Mouse (Mus musculus) retina, postnatal 7 days (tissue): ENCODE data around the gene Atp6v1e2.

Source experiments
- DNase-seq: peaks from one replicate; pipeline ENCODE4 v3.0.0-alpha.2; 2012; ENCODE audit warnings: low read depth, low spot score

The Atp6v1e2 gene

GRCm38 (mm10) chr17:86947840-86948796 lies at the start of gene Atp6v1e2:
Gene Atp6v1e2, minus strand, starts transcription at chr17:86947897.
- DNase-seq: peak; percentile 24

DNA sequence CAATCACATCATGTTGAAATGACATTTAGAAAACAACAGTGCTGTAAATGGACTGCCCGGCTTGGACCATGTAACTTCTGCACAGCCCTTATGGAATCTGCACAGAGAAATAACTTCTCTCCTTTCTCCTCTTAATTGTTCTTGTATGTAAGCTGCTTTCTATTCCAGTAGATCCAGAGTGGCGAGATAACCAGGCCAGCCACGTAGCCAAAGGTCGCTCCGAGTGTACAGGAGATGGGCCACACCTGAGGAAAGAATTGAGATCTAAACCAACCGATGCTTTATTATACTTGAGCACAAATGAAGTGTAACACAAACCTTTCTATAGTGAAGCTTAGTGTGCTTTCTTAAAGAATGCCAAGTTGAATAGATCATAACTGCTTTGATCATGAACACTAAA lies 49.6 kb upstream of the Atp6v1e2 start:
- DNase-seq: no peak

DNA sequence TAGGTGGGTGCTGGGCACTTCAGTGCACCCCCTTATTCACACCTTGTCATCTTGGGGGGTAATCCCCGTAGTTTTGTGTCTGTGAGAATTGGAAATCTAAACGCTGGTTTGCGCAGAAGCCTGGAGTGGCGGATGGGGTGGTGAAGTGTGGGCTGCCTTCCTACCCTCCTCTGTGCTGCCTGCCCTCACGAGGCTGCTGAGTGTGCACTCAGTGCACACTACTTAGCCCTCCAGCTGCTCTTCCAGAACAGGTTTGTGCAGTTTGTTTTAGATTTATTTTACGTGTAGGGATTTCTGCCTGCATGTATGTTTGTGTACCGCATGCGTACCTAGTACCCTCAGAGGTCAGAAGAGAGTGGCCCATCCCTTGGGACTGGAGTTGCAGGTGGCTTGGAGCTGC lies 43.6 kb upstream of the Atp6v1e2 start:
- DNase-seq: no peak

GRCm38 (mm10) chr17:86988601-86989184 lies 41.0 kb upstream of the Atp6v1e2 start:
- DNase-seq: no peak

GRCm38 (mm10) chr17:86988161-86988560 lies 40.5 kb upstream of the Atp6v1e2 start:
- no peak for DNase-seq

DNA sequence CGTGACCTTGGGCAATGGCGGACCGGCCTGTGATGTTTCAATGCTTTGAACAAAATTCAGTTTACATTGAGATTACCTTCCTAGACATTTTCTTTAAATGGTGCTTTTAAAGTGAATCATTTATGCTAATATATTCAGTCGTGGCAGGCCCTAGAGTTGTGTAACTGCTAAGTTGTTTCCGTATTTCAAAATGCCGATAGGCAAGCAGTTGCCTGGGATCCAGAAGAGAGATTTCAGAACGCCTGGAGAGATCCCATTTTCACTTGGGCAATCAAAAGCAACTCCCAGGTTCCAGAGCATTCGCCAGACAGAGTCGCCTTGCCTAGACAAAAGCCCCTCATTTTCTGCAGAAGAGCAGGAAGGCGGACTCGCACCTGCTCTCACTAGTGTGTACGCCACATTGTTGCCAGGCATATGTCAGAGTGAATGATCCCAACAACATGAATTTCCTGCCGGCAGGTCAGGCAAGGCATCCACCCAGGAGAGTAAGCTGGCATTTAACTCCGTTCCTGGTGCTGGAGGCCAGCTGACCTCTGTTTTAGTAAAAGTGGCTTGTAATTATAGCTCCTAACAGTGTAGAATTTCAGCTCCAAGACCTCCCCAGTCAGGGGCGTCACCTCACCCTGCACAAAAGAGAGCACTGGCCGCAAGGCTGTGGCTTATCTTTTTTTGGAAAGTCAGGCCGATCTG lies 38.9 kb upstream of the Atp6v1e2 start:
- no peak for DNase-seq

GRCm38 (mm10) chr17:86982497-86982896 lies 34.8 kb upstream of the Atp6v1e2 start:
- DNase-seq: no peak

- DNase-seq: no peak
These were observed 34.0 kb upstream of the Atp6v1e2 start for GRCm38 (mm10) chr17:86981701-86982100.

DNA sequence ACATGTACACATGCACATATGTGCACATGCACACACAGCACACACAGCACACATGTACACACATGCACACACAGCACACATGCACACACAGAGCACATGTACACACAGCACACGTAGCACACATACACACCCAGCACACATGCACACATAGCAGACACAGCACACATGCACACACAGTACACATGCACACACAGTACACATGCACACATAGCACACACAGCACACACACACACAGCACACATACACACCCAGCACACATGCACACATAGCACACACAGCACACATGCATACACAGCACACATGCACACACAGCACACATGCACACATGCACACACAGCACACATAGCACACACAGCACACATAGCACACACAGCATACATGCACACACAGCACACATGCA lies 33.5 kb upstream of the Atp6v1e2 start:
- DNase-seq: no peak

GRCm38 (mm10) chr17:86978496-86978895 lies 30.8 kb upstream of the Atp6v1e2 start:
- DNase-seq: no peak

DNA sequence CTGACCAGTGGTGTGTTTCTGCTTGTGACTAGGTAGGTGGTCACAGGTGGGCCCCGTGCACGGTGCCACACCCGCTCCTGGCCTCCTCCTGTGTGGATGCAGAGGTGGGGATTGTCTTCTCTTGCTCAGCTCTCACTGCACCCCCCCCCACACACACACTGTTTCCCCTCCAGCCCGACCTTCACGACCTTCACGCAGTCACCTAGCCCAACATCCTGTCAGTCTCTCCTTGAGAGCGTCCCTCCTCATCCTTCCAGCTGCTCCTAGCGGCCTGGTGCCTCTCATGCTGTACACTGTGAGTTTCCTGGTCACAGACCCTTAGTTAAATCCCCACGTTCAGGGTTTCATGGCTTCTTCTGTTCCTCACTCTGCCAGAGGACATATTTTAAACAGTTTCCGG lies 28.7 kb upstream of the Atp6v1e2 start:
- DNase-seq: no peak

- DNase-seq: no peak
These were observed 25.4 kb upstream of the Atp6v1e2 start for GRCm38 (mm10) chr17:86973097-86973496.

DNA sequence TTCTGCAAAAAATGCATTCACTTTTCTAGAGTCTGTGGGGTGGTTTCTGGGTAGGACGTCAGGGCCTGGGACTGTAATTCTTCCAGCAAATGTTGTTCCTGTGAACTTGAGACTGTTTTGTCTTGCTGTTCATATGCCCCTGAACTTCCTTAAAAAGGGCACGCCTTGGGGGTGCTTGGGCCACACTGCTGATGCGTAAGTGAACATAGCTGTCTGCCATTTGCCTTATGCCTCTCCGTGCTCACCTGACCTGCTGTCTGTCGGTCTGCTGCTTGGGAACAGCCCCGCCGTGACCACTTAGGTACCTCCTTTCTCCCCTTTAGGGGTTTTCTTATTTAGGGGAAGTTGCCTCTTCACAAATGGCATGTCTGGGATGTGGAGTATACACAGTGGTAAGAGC lies 24.2 kb upstream of the Atp6v1e2 start:
- no peak for DNase-seq

- DNase-seq: no peak
These were observed 23.3 kb upstream of the Atp6v1e2 start for GRCm38 (mm10) chr17:86971036-86971435.

- no peak for DNase-seq
These were observed 22.5 kb upstream of the Atp6v1e2 start for GRCm38 (mm10) chr17:86970026-86970750.

GRCm38 (mm10) chr17:86969582-86969981 lies 21.9 kb upstream of the Atp6v1e2 start:
- DNase-seq: no peak

GRCm38 (mm10) chr17:86968581-86968980 lies 20.9 kb upstream of the Atp6v1e2 start:
- DNase-seq: no peak

GRCm38 (mm10) chr17:86967536-86968525 lies 20.1 kb upstream of the Atp6v1e2 start:
- DNase-seq: no peak

- DNase-seq: no peak
These were observed 19.4 kb upstream of the Atp6v1e2 start for GRCm38 (mm10) chr17:86967048-86967447.

GRCm38 (mm10) chr17:86966040-86966439 lies 18.3 kb upstream of the Atp6v1e2 start:
- DNase-seq: no peak
